Mouse (Mus musculus) right cerebral cortex, postnatal 36 days (tissue): ENCODE data around the gene Slc26a10.
A peak's percentile ranks its signal among the peaks of the same experiment; 100 is the strongest.
"Not testable (repeated sequence)": the region's sequence is repeated elsewhere in the genome, so short reads cannot be mapped to it uniquely, and the experiment has no call there.

Experiments used
- DNase-seq, 2 experiments: peaks; one replicate each; pipeline ENCODE4 v3.0.0; 2022; ENCODE audit warnings: low spot score in 2 of 2, mixed read lengths in 1 of 2

Gene Slc26a10

DNA sequence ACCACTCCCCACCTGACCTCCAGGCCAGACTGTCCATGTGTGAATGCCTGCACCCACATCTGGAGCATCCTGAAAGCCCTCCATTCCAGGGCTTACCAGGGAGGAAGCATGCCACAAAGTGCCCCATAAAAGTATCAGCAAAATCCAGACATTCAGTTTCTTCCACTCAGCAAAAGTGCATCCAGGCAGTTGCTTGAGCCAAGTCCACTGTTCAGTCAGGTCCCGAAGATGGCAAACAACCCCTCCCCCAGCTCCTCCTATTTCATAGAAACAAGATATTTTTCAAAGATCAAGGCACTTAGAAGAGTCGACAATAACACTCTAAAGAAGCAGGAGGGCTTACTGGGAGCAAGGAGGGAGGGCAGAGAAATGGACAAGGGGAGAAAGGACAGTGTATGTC is 18.0 kb upstream of the Slc26a10 start:
- no peak for DNase-seq

DNA sequence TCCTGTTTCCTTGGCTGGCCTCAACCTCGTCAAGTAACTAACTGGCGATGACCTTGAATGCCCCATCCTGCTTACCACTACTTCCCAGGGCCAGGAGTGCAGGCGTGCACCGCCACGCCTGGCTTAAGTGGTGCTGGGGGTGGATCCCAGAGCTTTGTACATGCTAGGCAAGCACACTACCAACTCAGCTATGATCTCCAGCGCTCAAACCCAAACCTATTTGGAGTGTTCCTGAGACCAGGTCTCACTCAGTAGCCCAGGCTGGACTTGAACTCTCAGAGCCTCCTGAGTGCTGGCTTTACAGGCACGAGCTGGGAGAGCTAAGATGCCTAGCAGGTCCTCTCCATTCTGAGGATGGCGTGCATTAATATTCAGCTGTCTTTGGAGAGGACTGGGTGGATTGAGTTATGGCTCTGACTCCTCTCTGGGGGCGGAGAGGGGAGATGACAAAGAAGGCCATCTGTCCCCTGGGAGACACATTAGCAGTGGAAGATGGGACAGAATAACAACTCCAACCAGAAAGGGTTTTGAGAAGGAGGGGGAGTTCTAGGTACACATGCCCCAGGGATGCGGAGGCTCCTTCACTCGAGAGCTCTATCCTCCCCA is 17.2 kb upstream of the Slc26a10 start:
- no peak for DNase-seq

DNA sequence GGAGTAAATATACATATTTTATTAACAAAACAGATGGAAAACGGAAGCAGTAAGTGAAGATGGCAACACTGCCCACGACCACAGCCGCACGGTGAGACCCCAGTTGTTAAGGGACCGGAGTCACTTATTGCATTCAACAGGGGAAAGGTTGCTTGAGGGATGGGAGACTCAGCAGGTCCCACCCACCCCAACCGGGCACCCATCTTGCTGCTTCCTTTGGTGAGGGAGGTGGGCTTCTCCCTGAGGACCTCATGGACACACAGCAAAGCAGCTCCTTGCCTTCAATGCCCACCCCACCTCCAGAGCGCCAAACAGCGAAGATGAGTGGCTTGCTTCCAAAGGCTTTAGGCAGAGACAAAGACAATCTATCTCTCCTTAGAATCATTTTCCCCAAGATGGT is 16.7 kb upstream of the Slc26a10 start:
- DNase-seq, result no peak

DNA sequence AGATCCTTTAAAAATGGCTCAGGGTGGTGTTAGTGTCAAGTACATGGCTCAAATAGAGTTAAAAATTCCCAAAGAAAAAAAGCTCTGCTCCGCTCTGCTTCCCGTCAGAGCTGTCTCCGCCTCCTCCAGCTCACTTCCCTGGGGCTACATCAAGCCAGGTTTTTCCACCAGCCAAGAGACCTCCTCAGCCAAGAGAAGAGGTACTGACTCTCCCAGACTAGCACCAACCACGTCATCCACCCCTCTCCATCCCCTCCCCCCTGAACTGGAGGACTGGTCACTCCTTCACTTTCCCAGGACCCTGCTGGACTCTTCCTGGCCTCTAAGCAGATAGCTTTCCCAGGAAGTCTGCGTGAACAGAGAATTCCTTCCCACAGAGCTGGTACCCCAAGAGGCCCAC is 15.9 kb upstream of the Slc26a10 start:
- DNase-seq, result peak in 1 of 2 experiments; percentile 68

DNA sequence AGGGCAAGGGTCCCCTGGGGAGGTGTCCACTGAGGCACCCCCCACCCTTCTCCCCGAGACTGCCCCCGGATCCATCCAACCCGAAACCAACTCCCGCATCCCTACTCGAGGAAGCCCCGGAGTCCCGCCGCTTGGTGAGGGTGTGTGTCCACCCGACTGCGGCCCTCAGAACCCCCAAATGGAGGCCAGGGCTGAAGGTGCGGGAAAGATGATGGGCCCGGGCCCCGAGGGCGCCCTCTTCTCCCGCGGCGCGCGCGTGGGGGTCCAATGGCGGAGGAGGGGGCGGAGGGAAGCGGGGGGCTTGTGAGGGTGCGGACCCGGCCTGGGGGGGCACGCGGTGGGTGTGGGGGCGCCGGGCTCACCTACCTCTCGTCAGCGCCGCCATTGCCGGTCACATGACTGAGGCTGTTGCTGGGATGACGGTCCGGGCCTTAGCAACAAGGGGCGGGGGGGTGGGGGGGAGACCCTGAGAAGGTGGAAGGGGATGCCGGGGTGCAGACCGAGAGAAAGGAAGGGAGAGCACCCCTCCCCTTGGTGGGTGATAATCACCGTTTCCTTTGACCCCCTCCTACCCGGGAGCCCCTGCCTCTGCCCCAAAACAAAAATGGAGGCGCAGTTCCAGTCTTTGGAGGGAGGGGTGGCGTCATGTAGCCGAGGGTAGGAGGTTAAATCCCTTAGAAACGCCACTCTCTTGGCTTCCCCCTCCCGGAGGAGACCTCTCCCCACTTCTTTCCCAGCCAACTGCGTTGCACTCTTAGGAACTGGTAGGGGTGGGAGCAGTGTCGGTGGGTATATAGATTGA is 15.1 kb upstream of the Slc26a10 start, which contains the start of gene Dtx3:
Dtx3 (minus strand) TSS at position 401 of the 802 bp plus-strand sequence.
- DNase-seq, result no peak

DNA sequence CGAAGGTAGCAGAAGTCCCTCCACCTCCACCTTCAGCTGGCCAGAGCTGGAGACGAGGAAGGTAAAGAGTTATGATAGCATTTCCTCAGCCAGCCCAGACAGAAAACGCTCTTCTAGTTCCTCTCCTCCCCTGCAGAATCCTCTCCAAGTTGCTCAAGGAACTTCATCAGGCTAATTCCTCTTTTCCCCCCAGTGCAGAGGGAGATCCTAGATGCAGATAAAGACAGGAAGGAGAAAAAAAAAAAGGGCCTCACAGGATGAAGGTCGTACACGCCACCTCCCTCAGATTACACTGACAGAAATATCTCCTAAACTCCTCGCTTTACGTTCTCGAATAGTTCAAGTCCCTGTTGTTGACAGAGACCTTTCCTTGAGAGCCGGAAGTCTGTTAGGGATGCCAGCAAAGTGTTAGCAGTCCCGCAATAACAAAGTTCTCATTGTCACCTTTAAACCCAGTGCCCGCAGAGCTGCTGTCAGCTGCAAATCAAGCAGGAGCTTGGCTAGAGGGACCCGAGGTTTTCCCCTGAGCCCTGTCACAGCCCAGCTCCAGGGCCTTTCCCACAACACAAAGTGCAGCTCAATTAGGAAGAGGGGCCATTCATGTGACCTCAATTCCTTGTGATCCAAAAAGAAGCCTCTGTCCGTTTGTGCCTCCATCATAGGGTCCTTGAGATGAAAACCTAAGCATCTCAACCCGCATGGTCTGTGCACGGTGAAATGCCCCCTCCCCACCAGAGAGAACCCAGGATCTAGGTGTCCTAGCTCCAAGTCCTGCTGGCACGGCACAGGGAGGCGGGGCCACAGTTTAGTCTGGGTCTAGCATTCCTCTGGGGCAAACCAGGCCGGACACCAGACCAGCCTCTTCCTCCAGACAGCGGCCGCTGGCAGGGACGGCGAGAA is 14.2 kb upstream of the Slc26a10 start:
- DNase-seq, result peak in 1 of 2 experiments; percentile 48

DNA sequence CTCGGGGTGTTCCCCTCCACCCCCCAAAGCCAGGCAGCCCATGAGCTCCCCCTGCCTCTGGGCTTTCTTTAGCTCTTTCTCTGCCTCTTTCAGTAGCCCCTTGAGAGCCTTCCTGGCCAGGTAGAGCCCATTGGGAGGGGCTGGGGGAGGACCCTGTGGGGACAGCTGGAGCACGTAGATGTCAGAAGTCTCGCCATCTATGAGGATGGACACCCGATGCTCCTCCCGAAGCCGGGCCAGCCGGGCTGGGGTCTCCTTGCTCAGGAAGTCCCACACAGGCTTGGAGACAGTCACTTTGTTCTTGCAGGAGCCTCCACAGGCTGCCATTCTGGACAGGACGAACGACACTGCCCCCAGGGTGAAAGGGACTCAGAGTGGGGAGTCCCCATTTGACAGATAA is 12.6 kb upstream of the Slc26a10 start:
- no peak for DNase-seq

DNA sequence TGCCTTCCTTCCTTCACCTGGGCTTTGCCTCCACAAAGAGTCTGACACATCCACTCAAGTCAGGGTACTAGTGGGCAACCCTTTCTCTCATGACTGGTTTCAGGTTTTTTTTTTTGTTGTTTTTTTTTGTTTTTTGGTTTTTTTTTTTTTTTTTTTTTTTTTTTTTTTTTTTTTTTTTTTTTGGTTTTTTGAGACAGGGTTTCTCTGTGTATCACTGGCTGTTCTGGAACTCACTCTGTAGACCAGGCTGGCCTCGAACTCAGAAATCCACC is 11.5 kb upstream of the Slc26a10 start:
- DNase-seq, result not testable (repeated sequence)

DNA sequence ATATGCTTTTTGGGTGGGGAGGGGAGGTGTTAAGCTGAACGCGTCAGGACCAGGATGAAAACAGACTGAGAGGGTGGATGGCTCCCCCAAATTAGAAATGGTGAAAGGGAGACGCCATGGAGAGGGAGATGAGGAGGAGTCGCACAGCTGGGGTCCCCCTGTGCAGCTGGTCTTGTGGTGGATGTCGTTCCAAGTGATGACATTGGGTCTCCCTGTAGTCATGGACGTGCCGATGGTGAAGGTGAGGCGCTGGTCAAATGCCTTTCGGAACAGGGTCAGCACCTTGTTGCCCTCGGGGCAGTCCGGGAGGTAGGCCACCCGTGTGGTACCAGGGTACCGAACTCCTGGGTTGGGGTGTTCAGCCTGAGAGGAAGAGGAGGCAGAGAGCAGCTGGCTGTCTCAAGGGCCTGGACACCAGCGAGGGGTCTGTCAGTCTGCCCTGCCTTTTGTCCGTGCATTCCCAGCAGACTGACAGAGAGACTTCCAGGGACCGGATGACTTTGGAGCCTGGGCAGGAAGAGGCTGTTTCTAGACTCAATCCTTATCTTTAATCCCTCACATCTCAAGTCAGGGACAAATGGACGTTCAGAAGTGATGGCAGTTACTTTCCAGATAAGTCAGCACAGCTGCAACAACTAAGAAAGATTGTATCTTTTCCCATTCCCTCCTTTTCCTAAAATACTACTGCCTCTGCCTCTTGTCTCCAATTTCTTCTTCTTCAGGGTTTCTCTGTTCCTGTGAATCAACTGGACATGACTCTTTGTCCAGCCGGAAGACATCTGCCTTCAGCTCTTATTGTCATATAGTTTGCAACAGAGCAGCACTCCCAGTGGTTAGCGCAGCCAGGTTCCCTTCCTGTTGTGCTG is 11.0 kb upstream of the Slc26a10 start:
- no peak for DNase-seq

DNA sequence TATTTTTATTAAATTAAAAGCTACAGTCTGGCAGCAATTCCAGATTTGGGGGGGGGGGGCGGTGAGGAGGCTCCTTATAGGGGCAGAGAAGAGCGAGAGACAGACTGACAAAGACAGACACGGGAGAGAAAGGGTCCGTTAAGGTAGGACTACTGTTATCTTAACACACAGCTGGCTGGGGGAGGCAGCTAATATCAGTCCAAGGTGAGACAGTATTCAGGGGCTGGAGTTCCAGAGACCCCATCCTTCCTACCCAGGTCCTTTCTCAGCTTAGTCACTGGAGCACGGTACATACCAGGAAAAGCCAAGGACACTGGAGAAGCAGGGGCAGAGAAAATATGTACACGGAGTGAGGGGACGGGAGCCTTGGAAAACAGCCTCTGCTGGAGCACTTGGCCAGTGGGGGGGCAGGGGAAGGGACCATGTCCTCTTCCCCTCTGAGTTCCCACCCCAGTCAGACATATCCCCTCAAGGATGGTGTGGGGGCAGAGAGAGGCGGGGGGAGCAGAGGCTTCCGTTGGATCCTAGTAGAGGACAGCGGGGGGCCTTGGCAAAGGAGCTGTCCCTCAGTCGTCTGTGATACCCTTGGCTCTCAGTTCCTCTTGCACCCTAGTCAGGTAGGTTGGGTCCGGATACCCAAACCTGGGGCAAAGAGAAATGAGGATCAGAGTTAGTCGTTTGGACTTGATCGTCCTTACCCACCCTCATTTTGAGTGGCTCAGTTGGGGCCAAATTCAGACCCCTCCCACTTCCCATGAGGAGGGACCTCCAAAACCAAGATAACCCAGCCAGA is 10.1 kb upstream of the Slc26a10 start:
- no peak for DNase-seq

DNA sequence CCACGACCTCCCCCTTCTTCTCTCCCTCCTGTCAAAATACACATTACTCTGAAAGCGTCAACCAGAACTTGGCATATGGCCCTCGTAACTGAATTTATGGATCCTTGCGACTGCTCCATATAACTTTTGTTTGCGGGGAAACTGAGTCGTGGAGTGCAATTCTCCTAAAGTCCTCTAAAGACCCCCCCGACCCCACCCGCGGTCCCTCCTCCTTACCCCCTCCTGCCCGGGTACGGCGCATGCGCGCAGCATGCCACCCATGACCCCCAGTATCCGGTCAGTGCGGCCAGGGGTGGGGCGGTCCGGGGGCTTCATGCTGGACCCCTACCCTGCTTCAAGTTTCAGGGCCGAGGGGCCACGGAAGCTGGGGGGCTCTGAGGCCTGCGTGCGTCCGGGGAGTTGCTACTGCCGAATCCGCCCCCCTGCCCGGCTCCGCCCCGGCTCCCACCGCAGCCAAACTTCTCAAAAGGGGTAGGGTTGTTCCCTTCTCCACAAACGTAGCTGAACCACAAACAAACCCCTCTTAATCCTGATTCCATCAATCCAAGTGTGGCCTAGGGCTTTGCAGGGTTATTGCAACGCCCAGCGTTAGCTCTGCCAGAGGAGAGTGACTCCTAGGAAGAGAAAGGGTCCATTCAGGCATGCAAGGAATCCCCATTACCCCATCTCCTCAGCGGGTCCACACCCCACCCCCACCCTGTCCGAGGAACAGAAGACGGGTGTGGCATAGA is 9.4 kb upstream of the Slc26a10 start, which contains the start of gene Arhgef25:
Arhgef25 (minus strand) TSS at position 433 of the 731 bp plus-strand sequence.
- DNase-seq, result no peak

DNA sequence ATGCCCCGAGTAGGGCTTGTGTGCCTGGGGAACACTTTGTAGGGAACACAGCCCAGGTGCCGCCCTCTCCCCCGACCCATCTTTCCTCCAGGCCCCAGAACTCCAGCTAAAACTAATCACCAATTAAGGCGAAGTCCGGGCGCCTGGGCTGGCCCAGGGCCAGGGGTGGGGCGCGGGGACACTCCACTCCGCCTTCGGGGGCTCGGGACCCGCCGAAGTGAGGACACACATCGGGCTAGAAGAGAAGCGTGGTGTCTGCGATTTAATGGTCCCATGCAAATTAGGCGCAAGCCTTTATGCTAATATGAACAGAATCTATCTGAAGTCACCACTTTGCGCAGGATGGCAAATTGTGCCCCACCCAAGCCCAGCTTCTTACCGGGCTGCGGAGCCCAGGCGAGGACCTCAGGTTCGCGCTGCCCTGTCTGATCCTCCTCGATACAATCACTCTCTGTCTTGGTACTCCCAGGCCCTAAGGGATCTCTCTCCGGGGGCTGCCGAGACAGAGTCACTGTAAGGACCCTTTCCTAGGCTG is 8.7 kb upstream of the Slc26a10 start:
- DNase-seq, result no peak

DNA sequence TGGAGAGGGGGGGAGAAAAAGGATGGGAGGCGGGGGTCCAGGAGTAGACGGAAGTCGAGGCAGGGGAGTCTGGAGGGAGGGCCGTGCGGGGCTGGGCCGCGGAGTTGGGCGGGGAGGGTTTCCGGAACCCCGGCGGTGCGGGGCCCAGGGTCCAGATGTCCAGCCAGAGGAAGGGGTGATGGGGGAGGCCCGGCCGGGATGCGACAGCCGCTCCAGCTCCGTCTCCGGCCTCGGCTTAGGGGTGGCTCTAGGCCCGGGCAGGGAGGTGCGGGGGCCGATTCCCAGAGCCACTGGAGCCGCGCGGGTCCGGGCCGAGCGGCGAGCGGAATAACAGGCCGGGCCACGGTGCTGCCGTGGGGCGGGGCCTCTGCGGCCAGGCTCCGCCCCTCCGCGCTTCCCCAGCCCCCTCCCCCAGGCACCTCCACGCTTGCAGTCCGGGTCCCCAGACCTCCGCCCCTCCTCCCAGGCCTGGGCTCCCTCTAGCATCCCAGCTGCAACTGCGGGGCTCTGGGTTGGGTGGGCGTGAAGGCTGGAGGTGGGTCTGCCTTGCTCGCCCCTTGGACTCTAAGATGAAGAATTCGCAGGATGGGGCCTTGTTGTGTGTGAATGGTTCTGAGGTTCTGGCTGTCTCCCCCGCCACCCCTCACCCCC is 8.1 kb upstream of the Slc26a10 start:
- peak in 1 of 2 experiments; percentile 43 for DNase-seq

DNA sequence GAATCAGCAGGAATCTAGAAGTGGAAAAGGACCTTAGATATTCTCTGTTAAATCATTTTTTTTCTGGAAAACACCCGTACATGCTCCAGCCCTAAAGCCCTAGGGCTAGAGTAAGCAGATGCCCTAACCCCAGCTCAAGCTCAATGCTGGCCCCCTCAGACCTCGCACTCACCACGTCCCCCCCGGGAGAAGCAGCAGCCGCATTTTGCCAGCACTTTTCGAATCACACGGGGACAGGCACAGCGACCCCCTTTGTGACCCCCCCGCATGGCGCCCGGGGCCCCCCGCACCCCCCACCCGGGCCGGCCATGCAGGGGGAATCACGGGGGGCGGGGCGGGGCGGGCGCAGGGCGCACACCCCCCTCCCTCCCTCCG is 7.6 kb upstream of the Slc26a10 start:
- DNase-seq, result no peak

DNA sequence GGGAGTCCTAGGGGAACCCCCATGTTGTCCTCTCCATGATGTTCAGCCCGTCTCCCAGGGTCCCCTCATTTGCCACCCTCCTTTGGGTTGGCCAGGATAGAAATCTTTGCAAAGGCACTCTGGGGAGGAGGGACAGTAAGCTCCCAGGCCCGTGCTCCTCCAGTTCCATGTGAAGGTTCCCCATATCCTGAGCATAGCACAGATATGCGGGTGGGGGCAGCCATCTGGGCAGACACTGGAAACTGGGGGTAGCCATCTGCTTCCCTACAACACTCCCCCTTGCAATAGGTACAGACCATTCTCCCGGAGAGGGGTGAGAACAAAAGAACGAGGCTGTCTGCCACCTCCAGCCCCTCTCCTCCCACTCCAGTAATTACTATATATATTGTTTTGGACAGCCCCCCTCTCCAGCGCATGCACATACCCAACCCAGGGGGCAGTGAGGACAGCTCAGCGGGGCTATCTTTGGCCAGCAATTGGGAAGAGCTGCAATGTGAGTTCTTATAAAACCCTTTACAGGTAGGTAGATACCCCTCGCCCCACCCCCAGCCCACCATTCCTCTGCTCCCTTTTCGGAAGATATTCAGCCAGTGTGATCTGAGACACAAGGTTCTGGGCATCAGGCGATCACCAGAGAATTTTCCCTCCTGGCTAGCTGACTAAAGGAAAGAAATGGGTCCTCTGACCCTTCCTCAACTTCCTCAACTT is 7.1 kb upstream of the Slc26a10 start:
- peak; percentile 79 to 83 for DNase-seq

DNA sequence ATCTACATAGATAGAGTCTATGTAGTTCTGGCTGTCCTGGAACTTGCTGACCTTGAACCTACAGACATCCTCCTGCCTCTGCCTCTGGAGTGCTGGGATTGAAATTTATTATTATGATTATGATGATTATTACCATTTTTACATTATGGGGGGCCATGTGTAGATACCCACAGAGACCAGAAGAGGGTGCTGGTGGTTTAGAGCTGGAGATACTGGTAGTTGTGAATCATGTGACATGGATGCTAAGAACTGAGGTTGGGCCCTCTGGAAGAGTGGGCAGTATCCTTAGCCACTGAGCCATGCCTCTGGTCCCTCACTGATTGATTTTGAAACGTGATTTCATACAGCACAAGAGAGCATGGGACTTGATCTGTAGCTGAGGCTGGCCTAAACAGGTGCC is 6.0 kb upstream of the Slc26a10 start:
- no peak for DNase-seq

DNA sequence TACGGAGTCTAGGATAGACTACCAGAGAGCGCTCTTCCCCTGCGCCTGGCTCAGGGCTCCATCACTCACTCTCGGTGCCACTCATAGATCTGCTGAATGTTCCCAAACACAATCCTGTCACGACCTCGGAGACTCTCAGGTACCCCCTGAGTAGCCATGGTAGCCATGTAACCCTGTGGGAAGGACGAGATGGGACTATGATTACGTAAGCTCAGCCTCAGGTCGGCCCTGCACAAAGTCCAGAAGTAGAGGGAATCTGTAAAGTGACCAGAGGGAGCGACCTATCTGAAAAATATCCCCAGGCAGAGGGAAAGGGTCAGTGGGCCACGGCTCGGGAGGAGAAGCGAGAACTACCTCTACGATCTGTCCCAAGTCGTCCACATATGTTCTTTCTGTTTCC is 5.1 kb upstream of the Slc26a10 start:
- no peak for DNase-seq

DNA sequence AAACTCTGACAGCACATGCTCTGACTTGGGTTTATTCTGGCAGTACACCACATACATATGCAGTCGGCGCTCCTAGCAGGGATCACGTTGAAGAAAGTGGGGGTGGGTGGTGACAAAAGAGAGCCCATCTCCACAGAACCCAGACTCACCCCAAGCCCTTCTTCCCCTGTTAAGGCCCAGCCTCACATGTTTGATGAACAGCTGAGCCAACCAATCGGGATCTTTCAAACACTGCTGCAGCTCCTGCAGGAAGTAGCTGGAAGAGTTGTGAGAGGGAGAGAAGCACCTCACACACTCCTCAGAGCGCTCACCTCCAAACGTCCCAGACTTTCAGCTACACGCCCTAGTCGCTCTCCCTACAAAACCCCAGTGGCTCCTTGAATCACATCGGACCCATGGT is 4.7 kb upstream of the Slc26a10 start:
- no peak for DNase-seq

DNA sequence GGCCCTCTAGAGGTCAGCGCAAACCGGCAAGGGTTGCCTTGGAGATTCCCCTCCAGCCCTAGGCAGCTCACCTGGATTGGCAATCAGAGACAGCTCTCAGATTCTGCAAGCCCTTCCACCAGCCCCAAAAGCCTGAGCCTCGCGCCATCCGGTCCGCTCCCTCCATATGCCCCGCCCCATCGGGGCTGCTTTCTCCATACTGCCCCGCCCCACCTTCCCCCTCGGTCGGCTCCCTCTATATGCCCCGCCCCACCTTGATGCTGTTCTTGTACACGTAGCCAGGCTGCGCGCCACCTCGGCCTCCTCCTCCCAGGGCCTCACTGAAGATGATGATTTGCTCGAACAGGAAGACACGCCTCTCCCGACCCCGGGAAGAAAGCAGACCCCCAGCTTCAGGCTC is 3.3 kb upstream of the Slc26a10 start:
- DNase-seq, result no peak
